Mouse (Mus musculus) lung, postnatal 0 days (tissue): ENCODE data around the gene Eea1. TPM values are rescaled to one million over a fixed set of nuclear protein-coding genes. Genes with fewer than 3 reads are reported as not detected.

Experiments used
- ATAC-seq: fragments of 200-750 bp; cut with Nextera tagmentation; 2 replicates; pipeline ENCODE4 v1.8.0; 2017; ENCODE audit warnings: moderate library complexity
- DNase-seq: peaks from one replicate; pipeline ENCODE4 v3.0.0-alpha.2; 2016; ENCODE audit warnings: low spot score
- H3K27ac ChIP-seq: fragments of 300-500 bp; sonication (generic); 2 replicates; pipeline ENCODE4 v1.5.1; 2014; ENCODE audit warnings: antibody characterized with exemption, mild to moderate bottlenecking, low read length, mixed read lengths
- H3K27me3 ChIP-seq: fragments of 300-500 bp; sonication (generic); replicated peaks from 2 replicates; pipeline ENCODE4 v1.6.1; 2014; ENCODE audit warnings: low read length, mixed read lengths; ENCODE audit not compliant: insufficient read depth
- H3K36me3 ChIP-seq: fragments of 300-500 bp; sonication (generic); 2 replicates; pipeline ENCODE4 v1.6.1; 2014; ENCODE audit warnings: low read length, mixed read lengths; ENCODE audit not compliant: insufficient read depth
- H3K4me1 ChIP-seq: fragments of 300-500 bp; sonication (generic); 2 replicates; pipeline ENCODE4 v1.6.1; 2014; ENCODE audit warnings: antibody characterized with exemption, low read depth, low read length, mixed read lengths; ENCODE audit not compliant: insufficient read depth
- H3K4me2 ChIP-seq: fragments of 300-500 bp; sonication (generic); replicated peaks from 2 replicates; pipeline ENCODE4 v1.6.1; 2014; ENCODE audit warnings: low read depth, mild to moderate bottlenecking, low read length, moderate library complexity, mixed read lengths
- H3K4me3 ChIP-seq: fragments of 300-500 bp; sonication (generic); 2 replicates; pipeline ENCODE4 v1.5.1; 2014; ENCODE audit warnings: low read depth, low read length
- H3K9ac ChIP-seq: fragments of 300-500 bp; sonication (generic); replicated peaks from 2 replicates; pipeline ENCODE4 v1.6.1; 2014; ENCODE audit warnings: low read depth, mild to moderate bottlenecking
- H3K9me3 ChIP-seq: fragments of 300-500 bp; sonication (generic); 2 replicates; pipeline ENCODE4 v1.6.1; 2016; ENCODE audit warnings: low read length, mixed read lengths
- CTCF ChIP-seq: IDR thresholded peaks from 2 replicates; pipeline ENCODE4 v1.5.1; 2016; ENCODE audit warnings: antibody characterized with exemption, mild to moderate bottlenecking
- EP300 ChIP-seq: IDR thresholded peaks from 2 replicates; pipeline ENCODE4 v1.6.1; 2016; ENCODE audit warnings: antibody characterized with exemption, mild to moderate bottlenecking, control low read depth
- WGBS: fragments of 180-500 bp; shearing (Covaris S2); extraction: QIAGEN DNeasy Blood & Tissue Kit; methylation state at CpG from one replicate; pipeline ENCODE4 v1.1.7; 2014; 5-methylcytosine and 5-hydroxymethylcytosine counted together
- polyA plus RNA-seq: library from polyadenylated mRNA; unstranded; fragments of >200 nt; fragmentation: Nextera tagmentation; extraction: Ambion mirVana; gene quantifications from 2 replicates; pipeline ENCODE4 v1.2.1, GENCODE M21; 2015

The Eea1 gene
- polyA plus RNA-seq, 1 experiment from 2014 or later, result 27.5 TPM

DNA sequence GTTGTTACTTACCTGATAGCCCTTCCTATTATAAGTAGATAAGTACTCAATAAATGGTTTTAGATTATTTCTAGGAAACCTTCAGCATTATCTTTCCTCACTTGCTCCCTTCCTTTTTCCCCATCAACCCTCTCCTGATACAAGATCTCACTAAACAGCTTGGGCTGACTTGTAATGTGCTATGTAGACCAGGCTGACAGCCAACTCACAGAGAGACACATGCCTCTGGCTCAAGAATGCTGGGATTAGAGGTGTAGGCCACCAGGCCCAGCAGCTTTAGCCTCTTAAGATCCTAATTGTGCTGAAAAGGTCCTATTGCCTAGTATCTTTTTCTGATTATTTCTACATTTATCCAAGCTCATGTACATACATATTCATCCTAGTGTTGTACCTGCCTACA, 95.5 kb downstream of the Eea1 start:
- ATAC-seq (no peak), DNase-seq (no peak)
- H3K4me3 ChIP-seq, result no peak overlapping the region
- no peaks in the 10 kb centered on the region for H3K4me1 ChIP-seq
- no peaks in the 10 kb centered on the region for H3K27me3 ChIP-seq
- H3K9me3 ChIP-seq, result no peaks in the 10 kb centered on the region
- no peak for TF ChIP-seq CTCF
- no peak for TF ChIP-seq EP300
- H3K4me2 ChIP-seq, result no peak overlapping the region
- no peak overlapping the region for H3K9ac ChIP-seq
- peaks cover 13% of the 10 kb centered on the region; the same call in 1 of the 2 replicates for H3K36me3 ChIP-seq
- no peak overlapping the region for H3K27ac ChIP-seq

DNA sequence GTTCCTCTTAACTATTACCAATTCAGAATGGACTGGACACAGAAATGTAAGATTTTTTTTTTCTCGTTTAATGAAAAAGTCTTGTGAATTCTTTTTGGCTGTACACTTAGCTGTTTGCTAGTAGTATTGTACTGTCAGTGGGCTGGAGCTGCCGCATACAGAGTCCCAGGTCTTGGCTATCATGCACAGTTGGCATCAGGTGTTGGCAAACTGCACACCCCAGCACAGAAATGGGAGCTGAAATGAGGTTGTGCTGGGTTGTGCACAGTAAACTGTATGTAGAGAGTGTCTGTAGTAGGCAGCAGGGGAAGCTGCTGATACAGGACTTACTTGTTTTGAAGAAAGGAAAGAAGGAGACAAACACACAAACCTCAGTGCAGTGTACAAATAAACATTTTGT, 103.8 kb downstream of the Eea1 start:
- TF ChIP-seq CTCF, result no peak
- TF ChIP-seq EP300, result no peak
- 93% methylated on average over 2 of the region's 2 CpGs for WGBS

DNA sequence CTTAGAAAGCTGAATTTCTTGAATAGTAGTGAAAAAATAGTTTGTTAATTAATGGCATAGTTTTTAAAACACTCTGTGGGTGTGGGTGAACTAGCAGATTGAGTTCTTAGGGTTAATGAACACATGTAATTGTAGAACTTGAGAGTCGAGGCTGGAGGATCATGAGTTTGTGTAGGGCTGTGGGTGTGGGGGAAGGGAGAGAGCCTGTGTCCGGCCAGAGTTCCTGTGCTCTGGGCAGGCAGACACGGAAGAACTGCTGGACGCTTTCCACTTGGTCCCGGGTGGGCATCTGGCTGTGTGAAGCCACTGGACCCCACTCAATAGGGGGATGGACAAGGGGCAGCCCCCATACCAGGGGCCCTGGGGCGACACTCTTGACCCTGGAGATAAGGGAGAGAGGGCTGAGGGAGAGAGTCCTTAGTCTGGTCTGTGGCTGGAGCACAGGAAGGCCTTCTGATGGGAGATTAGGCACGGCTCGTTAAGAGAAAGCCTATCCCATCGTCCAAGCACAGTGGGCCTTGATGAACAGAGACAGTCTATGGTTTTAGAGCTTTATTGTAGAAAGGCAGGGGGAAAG, 107.6 kb downstream of the Eea1 start:
- Histone ChIP-seq H3K9ac (no peak overlapping the region), H3K4me2 (no peak overlapping the region), H3K4me1 (no peaks in the 10 kb centered on the region), H3K27me3 (no peaks in the 10 kb centered on the region), H3K9me3 (no peaks in the 10 kb centered on the region), H3K36me3 (peaks cover 2% of the 10 kb centered on the region; the same call in 1 of the 2 replicates), H3K4me3 (no peak overlapping the region), H3K27ac (no peak overlapping the region)
- WGBS, result 33% methylated on average over 9 of the region's 9 CpGs
- DNase-seq, result no peak
- no peak for TF ChIP-seq EP300
- TF ChIP-seq CTCF, result no peak
- no peak for ATAC-seq

More for the DNA sequence above, 103.8 kb downstream of the Eea1 start:
- Histone ChIP-seq H3K4me2 (no peak overlapping the region), H3K9me3 (no peaks in the 10 kb centered on the region), H3K4me3 (no peak overlapping the region), H3K27ac (no peak overlapping the region), H3K9ac (no peak overlapping the region), H3K27me3 (no peaks in the 10 kb centered on the region), H3K36me3 (peaks cover 12% of the 10 kb centered on the region), H3K4me1 (no peaks in the 10 kb centered on the region)
- DNase-seq, result no peak
- ATAC-seq, result no peak

DNA sequence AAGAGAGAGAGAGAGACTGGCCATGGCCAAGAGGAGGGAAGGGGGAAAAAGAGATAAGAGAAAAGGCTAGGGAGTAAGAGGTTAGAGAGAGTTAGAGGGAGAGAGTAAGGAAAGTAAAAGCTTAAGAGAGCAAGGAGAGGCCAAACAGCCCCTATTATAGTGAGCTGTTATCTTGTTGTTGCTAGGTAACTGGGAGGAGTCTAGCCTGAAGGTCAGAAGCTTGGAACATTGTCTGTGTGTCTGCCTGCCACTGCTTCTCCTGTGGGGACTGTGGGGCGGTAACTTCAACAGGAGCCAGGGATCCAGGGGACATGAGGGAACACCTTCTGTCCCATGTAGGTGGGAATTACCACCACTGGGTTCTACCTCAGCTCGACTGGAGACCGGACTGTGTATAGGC, 108.1 kb downstream of the Eea1 start:
- Histone ChIP-seq H3K9ac (no peak overlapping the region), H3K9me3 (no peaks in the 10 kb centered on the region), H3K4me1 (no peaks in the 10 kb centered on the region), H3K4me3 (no peak overlapping the region), H3K36me3 (no peaks in the 10 kb centered on the region), H3K27ac (no peak overlapping the region), H3K4me2 (no peak overlapping the region), H3K27me3 (no peaks in the 10 kb centered on the region)
- DNase-seq, result no peak
- TF ChIP-seq EP300 (no peak), CTCF (no peak)
- 83% methylated on average over 3 of the region's 3 CpGs for WGBS
- no peak for ATAC-seq

DNA sequence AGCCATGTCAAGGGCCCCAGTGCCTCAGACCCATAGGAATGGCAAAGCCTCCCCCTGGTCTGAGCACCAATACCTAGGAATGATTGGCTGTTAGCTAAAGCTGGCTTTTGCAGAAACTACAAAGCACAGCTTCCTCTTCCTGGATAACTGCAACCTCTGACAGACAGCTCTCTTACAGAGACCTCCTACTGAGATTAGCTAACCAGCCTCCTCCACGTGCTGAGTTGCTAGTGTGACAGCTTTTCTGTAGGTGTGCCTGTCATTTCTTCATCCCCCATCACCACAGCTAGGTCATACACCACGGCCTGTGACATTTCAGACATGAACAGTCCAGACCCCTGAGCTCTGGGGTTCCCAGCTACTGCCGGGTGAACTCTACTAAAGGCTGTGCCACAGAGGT, 126.9 kb downstream of the Eea1 start:
- WGBS, result 41% methylated on average over 3 of the region's 3 CpGs
- H3K9me3 ChIP-seq, result no peaks in the 10 kb centered on the region
- DNase-seq, result no peak
- no peak for TF ChIP-seq EP300
- no peak for TF ChIP-seq CTCF
- no peak for ATAC-seq
- H3K4me2 ChIP-seq, result no peak overlapping the region
- H3K27ac ChIP-seq, result no peak overlapping the region
- H3K4me3 ChIP-seq, result no peak overlapping the region
- H3K36me3 ChIP-seq, result no peaks in the 10 kb centered on the region
- no peak overlapping the region for H3K9ac ChIP-seq
- H3K27me3 ChIP-seq, result no peaks in the 10 kb centered on the region
- no peaks in the 10 kb centered on the region for H3K4me1 ChIP-seq

DNA sequence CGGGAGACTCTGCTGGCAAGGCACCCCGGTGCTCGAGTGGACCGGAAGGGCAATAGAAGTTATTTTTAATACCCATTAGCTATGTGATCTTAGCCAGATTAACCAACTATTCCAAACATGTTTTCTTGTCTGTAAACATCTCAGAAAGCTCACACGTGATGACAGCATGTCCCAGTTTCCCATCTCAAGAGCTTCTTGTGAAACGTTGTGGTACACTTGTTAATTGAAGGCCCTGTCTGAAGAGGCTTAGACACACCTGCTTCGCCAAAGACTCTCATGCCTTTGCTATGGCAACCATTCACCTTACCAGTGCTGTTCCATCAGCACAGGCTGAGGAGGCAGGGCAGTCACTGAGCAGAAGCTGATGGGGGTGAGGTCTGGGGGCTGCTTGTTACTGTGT, 133.9 kb downstream of the Eea1 start:
- Histone ChIP-seq H3K36me3 (no peaks in the 10 kb centered on the region), H3K4me2 (no peak overlapping the region), H3K27ac (no peak overlapping the region), H3K9ac (no peak overlapping the region), H3K4me1 (peaks cover 10% of the 10 kb centered on the region; the same call in 1 of the 2 replicates), H3K27me3 (no peaks in the 10 kb centered on the region), H3K4me3 (no peak overlapping the region), H3K9me3 (no peaks in the 10 kb centered on the region)
- DNase-seq (peak; percentile 91), ATAC-seq (peak; percentile 75)
- WGBS, result 51% methylated on average over 7 of the region's 7 CpGs
- TF ChIP-seq EP300 (peak; percentile 96), CTCF (no peak)

DNA sequence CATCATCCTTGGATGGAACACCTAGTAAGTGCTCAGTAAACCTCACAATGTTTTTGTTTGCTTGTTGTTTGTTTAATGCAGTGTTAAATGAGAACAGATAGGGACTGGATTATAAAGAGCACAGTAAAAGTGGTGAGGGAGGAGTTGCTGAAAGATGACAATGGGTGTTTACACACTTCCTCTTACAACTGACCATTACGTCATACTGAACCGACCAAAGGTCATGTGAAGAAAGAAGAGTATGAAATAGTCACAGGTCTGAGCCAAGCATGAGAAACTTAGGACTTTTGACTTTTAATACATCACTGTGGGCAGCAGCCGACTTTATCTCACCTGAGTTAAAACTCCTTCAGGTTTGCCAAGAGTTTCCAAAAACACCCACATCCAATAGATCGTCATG, 135.0 kb downstream of the Eea1 start:
- no peaks in the 10 kb centered on the region for H3K36me3 ChIP-seq
- H3K9ac ChIP-seq, result no peak overlapping the region
- no peak overlapping the region for H3K4me3 ChIP-seq
- no peaks in the 10 kb centered on the region for H3K27me3 ChIP-seq
- H3K9me3 ChIP-seq, result no peaks in the 10 kb centered on the region
- H3K27ac ChIP-seq, result 0 out of 2 replicates have a peak overlapping the region, but pooled peaks have one; percentile 20
- ATAC-seq (no peak), DNase-seq (peak; percentile 53)
- peaks cover 10% of the 10 kb centered on the region; the same call in 1 of the 2 replicates for H3K4me1 ChIP-seq
- H3K4me2 ChIP-seq, result no peak overlapping the region
- 30% methylated on average over 4 of the region's 4 CpGs for WGBS
- TF ChIP-seq CTCF (no peak), EP300 (no peak; the same call in 1 of the 2 replicates)
